ENCODE assay signal across 15 mouse cellular contexts in the genomic region with DNA sequence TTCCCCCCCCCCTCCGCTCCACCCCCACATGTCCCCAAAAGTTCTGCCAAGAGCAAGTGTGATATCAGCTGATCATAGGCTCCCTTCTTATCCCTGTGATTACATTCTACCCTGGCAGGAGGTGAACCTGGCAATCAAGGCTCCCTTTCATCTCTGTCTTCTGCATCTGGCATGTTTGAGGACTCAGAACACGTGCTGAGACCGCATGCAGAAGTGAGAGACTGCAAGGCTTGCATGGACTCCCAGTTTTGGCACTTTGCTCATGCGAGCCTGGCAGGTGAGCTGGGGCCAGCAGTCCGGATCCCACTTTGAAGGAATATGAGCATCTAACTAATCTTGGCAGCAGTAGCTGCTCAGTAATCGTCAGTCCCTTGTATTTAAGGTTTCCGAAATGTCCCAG. TPM values are rescaled to one million over a fixed set of nuclear protein-coding genes. Genes with fewer than 3 reads are reported as not detected.
DNase-seq lines count a peak whose midpoint lies in the region; ATAC-seq and TF ChIP-seq lines count a peak whose summit lies in the region.
"Had no signal": no experiment of that assay in that cellular context is flagged by ENCODE, and none has a peak within 500 bp of the region (broad histone marks: within the 10 kb centered on the region; RNA-seq: fewer than 3 reads in every experiment).

No protein-coding gene starts in this region.

- H3K9me3 ChIP-seq in midbrain, postnatal 0 days (ENCODE audit: low read length): no peaks in the 10 kb centered on the region
- no peaks in the 10 kb centered on the region for H3K9me3 ChIP-seq in midbrain, embryonic 16.5 days (replicated peaks; ENCODE audit: control insufficient read depth, low read length, poor library complexity, severe bottlenecking)
- H3K9me3 ChIP-seq in forebrain, embryonic 14.5 days (replicated peaks; ENCODE audit: control insufficient read depth, low read length): no peaks in the 10 kb centered on the region
- no peaks in the 10 kb centered on the region for H3K9me3 ChIP-seq in hindbrain, postnatal 0 days (ENCODE audit: low read length)
- H3K9me3 ChIP-seq in liver, embryonic 11.5 days (ENCODE audit: control insufficient read depth, low read length): no peaks in the 10 kb centered on the region
- H3K9me3 ChIP-seq: liver, embryonic 12.5 days; lung, embryonic 15.5 days had no signal

- no peak overlapping the region for H3K9ac ChIP-seq in midbrain, postnatal 0 days (replicated peaks; ENCODE audit: low read length, poor library complexity, severe bottlenecking)
- H3K9ac ChIP-seq in midbrain, embryonic 16.5 days (ENCODE audit: low read depth, low read length): no peak overlapping the region
- no peak overlapping the region for H3K9ac ChIP-seq in forebrain, embryonic 14.5 days (ENCODE audit: low read length)
- no peak overlapping the region for H3K9ac ChIP-seq in hindbrain, postnatal 0 days (replicated peaks; ENCODE audit: low read length)
- H3K9ac ChIP-seq in liver, embryonic 11.5 days (ENCODE audit: low read depth, low read length): no peak overlapping the region
- H3K9ac ChIP-seq: liver, embryonic 12.5 days; lung, embryonic 15.5 days had no signal

- no peaks in the 10 kb centered on the region for H3K36me3 ChIP-seq in midbrain, postnatal 0 days (ENCODE audit: insufficient read depth, low read length)
- no peaks in the 10 kb centered on the region for H3K36me3 ChIP-seq in midbrain, embryonic 16.5 days (ENCODE audit: control insufficient read depth, insufficient read depth, low read length)
- no peaks in the 10 kb centered on the region for H3K36me3 ChIP-seq in forebrain, embryonic 14.5 days (ENCODE audit: control insufficient read depth, insufficient read depth, low read length)
- H3K36me3 ChIP-seq in hindbrain, postnatal 0 days (ENCODE audit: insufficient read depth, low read length): no peaks in the 10 kb centered on the region
- H3K36me3 ChIP-seq in liver, embryonic 11.5 days (ENCODE audit: control insufficient read depth, insufficient read depth, low read length): no peaks in the 10 kb centered on the region
- H3K36me3 ChIP-seq: liver, embryonic 12.5 days; lung, embryonic 15.5 days had no signal

- 67% methylated on average over 7 of the region's 7 CpGs for WGBS in midbrain, postnatal 0 days
- WGBS in midbrain, embryonic 16.5 days: 62% methylated on average over 7 of the region's 7 CpGs
- 57% methylated on average over 7 of the region's 7 CpGs for WGBS in forebrain, embryonic 14.5 days
- 61% methylated on average over 7 of the region's 7 CpGs for WGBS in hindbrain, postnatal 0 days
- WGBS in liver, embryonic 11.5 days: 84% methylated on average over 7 of the region's 7 CpGs

- H3K4me2 ChIP-seq in midbrain, postnatal 0 days (ENCODE audit: low read depth, low read length, poor library complexity, severe bottlenecking): no peak overlapping the region
- H3K4me2 ChIP-seq in midbrain, embryonic 16.5 days (ENCODE audit: low read length): no peak overlapping the region
- H3K4me2 ChIP-seq in forebrain, embryonic 14.5 days (ENCODE audit: low read length): no peak overlapping the region
- no peak overlapping the region for H3K4me2 ChIP-seq in hindbrain, postnatal 0 days (ENCODE audit: low read depth, low read length)
- H3K4me2 ChIP-seq in liver, embryonic 11.5 days: no peak overlapping the region
- H3K4me2 ChIP-seq: heart, embryonic 11.5 days; liver, embryonic 12.5 days; lung, embryonic 15.5 days had no signal

- H3K27me3 ChIP-seq in midbrain, postnatal 0 days (ENCODE audit: insufficient read depth, low read length): no peaks in the 10 kb centered on the region
- no peaks in the 10 kb centered on the region for H3K27me3 ChIP-seq in midbrain, embryonic 16.5 days (ENCODE audit: control insufficient read depth, insufficient read depth, low read depth, low read length)
- H3K27me3 ChIP-seq in forebrain, embryonic 14.5 days (replicated peaks; ENCODE audit: control insufficient read depth, insufficient read depth, low read length): no peaks in the 10 kb centered on the region
- H3K27me3 ChIP-seq in hindbrain, postnatal 0 days (ENCODE audit: insufficient read depth, low read length): no peaks in the 10 kb centered on the region
- no peaks in the 10 kb centered on the region for H3K27me3 ChIP-seq in liver, embryonic 11.5 days (replicated peaks; ENCODE audit: control insufficient read depth, insufficient read depth, low read length)
- H3K27me3 ChIP-seq: liver, embryonic 12.5 days; lung, embryonic 15.5 days had no signal

- no peak for TF ChIP-seq CTCF in midbrain, postnatal 0 days (IDR thresholded peaks at IDR 0.05)
- no peak for TF ChIP-seq CTCF in hindbrain, postnatal 0 days (IDR thresholded peaks at IDR 0.05; ENCODE audit: low read depth)

- H3K27ac ChIP-seq in midbrain, postnatal 0 days (ENCODE audit: low read depth, low read length): no peak overlapping the region
- H3K27ac ChIP-seq in midbrain, embryonic 16.5 days (ENCODE audit: low read length): no peak overlapping the region
- H3K27ac ChIP-seq in forebrain, embryonic 14.5 days (ENCODE audit: low read depth, low read length): peak overlapping the region; percentile 45; the same call in 1 of the 2 replicates
- H3K27ac ChIP-seq in hindbrain, postnatal 0 days: no peak overlapping the region
- H3K27ac ChIP-seq in liver, embryonic 11.5 days (ENCODE audit: low read depth, low read length): no peak overlapping the region
- H3K27ac ChIP-seq: liver, embryonic 12.5 days; lung, embryonic 15.5 days; stomach, postnatal 0 days had no signal

- peak; percentile 17 for DNase-seq in cerebellum, adult 9-11 months
- DNase-seq in cerebellum, adult 11 months: no peak
- DNase-seq in midbrain, postnatal 0 days (ENCODE audit: low spot score): peak; percentile 40
- peak; percentile 81 for DNase-seq in forebrain, embryonic 14.5 days (ENCODE audit: low spot score)
- DNase-seq in hindbrain, postnatal 0 days (ENCODE audit: low spot score): peak; percentile 47
- DNase-seq in liver, embryonic 11.5 days (ENCODE audit: low spot score): no peak
- DNase-seq: kidney, adult 18-20 months; kidney, postnatal 14 days; thymus, postnatal 36 days had no signal

- ATAC-seq in midbrain, postnatal 0 days (ENCODE audit: low FRiP score): no peak
- ATAC-seq in midbrain, embryonic 16.5 days: no peak
- ATAC-seq in forebrain, embryonic 14.5 days: peak; percentile 84
- ATAC-seq in hindbrain, postnatal 0 days: peak; percentile 30; the same call in 1 of the 2 replicates
- no peak for ATAC-seq in liver, embryonic 11.5 days (replicated peaks; ENCODE audit: low FRiP score)
- ATAC-seq: activated CD4-positive, CD25-positive, alpha-beta regulatory T cell, adult 4 months; liver, embryonic 12.5 days had no signal

- no peaks in the 10 kb centered on the region for H3K4me1 ChIP-seq in midbrain, postnatal 0 days (ENCODE audit: insufficient read depth, low read length)
- H3K4me1 ChIP-seq in midbrain, embryonic 16.5 days (ENCODE audit: control insufficient read depth, insufficient read depth, low read length): peaks cover 5% of the 10 kb centered on the region
- peaks cover 19% of the 10 kb centered on the region; the same call in 1 of the 2 replicates for H3K4me1 ChIP-seq in forebrain, embryonic 14.5 days (ENCODE audit: control insufficient read depth, insufficient read depth, low read length)
- H3K4me1 ChIP-seq in hindbrain, postnatal 0 days (ENCODE audit: insufficient read depth, low read length): peaks cover 10% of the 10 kb centered on the region
- no peaks in the 10 kb centered on the region for H3K4me1 ChIP-seq in liver, embryonic 11.5 days (replicated peaks; ENCODE audit: control insufficient read depth, insufficient read depth, low read length)
- H3K4me1 ChIP-seq: liver, embryonic 12.5 days had no signal

- H3K4me3 ChIP-seq in midbrain, postnatal 0 days (ENCODE audit: low read depth, low read length): no peak overlapping the region
- H3K4me3 ChIP-seq in midbrain, embryonic 16.5 days (ENCODE audit: low read depth, low read length): no peak overlapping the region
- H3K4me3 ChIP-seq in forebrain, embryonic 14.5 days (ENCODE audit: low read depth, low read length): no peak overlapping the region
- H3K4me3 ChIP-seq in hindbrain, postnatal 0 days (ENCODE audit: low read length): no peak overlapping the region
- H3K4me3 ChIP-seq in liver, embryonic 11.5 days (ENCODE audit: low read depth, low read length): no peak overlapping the region
- H3K4me3 ChIP-seq: liver, embryonic 12.5 days; lung, embryonic 15.5 days had no signal

RNA-seq across cellular contexts. Expression of a gene that starts 39.1 kb away (rescaled TPM):
- 20.7 and 21.9 TPM in 2 replicates for total RNA-seq in midbrain, postnatal 0 days (2014; rRNA removed)
- polyA plus RNA-seq in midbrain, postnatal 0 days (2015; fragmentation: Nextera tagmentation; extraction: Ambion mirVana): 7.9 TPM in 2 replicates
- polyA plus RNA-seq in midbrain, embryonic 16.5 days (2015; fragmentation: Nextera tagmentation; extraction: Ambion mirVana): 15.1 and 17.5 TPM in 2 replicates
- polyA plus RNA-seq in forebrain, embryonic 14.5 days (2014; fragmentation: Nextera tagmentation; extraction: Ambion mirVana): 38.2 and 39.9 TPM in 2 replicates
- 20.2 and 28.7 TPM in 2 replicates for total RNA-seq in hindbrain, postnatal 0 days (2014; rRNA removed)
- polyA plus RNA-seq in hindbrain, postnatal 0 days (2015; fragmentation: Nextera tagmentation; extraction: Ambion mirVana): 12.6 and 13.7 TPM in 2 replicates
- polyA plus RNA-seq in liver, embryonic 11.5 days (2014; fragmentation: Nextera tagmentation; extraction: Ambion mirVana): 16.2 and 16.6 TPM in 2 replicates

Comparison
In these comparisons a context has a peak if more than half of its experiments do, and no peak if none do; other contexts are left out.
1. DNase-seq: peak in cerebellum, adult 9-11 months (single experiment), midbrain, postnatal 0 days (single experiment), forebrain, embryonic 14.5 days (single experiment) and hindbrain, postnatal 0 days (single experiment); none in cerebellum, adult 11 months (single experiment) and liver, embryonic 11.5 days (single experiment).
2. ATAC-seq: peak in forebrain, embryonic 14.5 days (single experiment) and hindbrain, postnatal 0 days (single experiment); none in midbrain, postnatal 0 days (single experiment), midbrain, embryonic 16.5 days (single experiment) and liver, embryonic 11.5 days (single experiment).